Comparison of ENCODE assay signal across 8 mouse cellular contexts in the genomic region with DNA sequence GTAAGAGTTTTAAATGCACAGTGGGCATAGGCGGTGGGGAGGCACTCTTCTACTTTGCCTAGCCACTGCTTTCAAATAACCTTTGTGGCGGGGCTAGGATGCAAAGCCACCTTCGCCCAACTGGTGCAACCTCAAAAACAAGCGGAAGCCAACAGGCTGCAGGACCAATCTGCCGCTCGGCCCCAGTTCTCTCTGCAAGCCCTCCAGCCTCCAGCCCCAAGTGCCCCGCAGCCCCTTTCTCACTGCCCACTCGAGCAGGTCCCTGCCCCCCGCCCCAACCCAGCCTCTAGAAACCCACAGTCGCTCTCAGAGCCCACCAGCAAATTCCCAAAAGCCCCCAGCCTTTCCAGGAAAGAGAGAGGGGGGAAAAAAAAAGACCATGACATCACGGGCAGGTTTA.
DNase-seq lines count a peak whose midpoint lies in the region; ATAC-seq and TF ChIP-seq lines count a peak whose summit lies in the region.

No protein-coding gene starts in this region.

- DNase-seq in heart, adult 18-20 months = peak; percentile 26 to 62
- no peak for DNase-seq in heart, postnatal 25 days (ENCODE audit: low spot score)
- DNase-seq in NIH3T3 (ENCODE audit: low read depth) = peak; percentile 25
- peak; percentile 60 for DNase-seq in embryonic facial prominence, embryonic 14.5 days (ENCODE audit: low spot score)
- DNase-seq in midbrain, postnatal 0 days (ENCODE audit: low spot score) = peak; percentile 37
- peak; percentile 63 for DNase-seq in thymus, postnatal 0 days (ENCODE audit: low spot score)

- TF ChIP-seq CTCF in midbrain, postnatal 0 days (IDR thresholded peaks at IDR 0.05) = no peak

- WGBS in embryonic facial prominence, embryonic 14.5 days = 3% methylated on average over 11 of the region's 11 CpGs
- 0% methylated on average over 11 of the region's 11 CpGs for WGBS in hindbrain, embryonic 12.5 days
- WGBS in limb, embryonic 15.5 days = 1% methylated on average over 11 of the region's 11 CpGs
- WGBS in midbrain, postnatal 0 days = under 1% methylated on average over 11 of the region's 11 CpGs

- no peaks in the 10 kb centered on the region for H3K9me3 ChIP-seq in embryonic facial prominence, embryonic 14.5 days (ENCODE audit: control insufficient read depth, low read length)
- no peaks in the 10 kb centered on the region for H3K9me3 ChIP-seq in hindbrain, embryonic 12.5 days (replicated peaks)
- H3K9me3 ChIP-seq in limb, embryonic 15.5 days = no peaks in the 10 kb centered on the region
- H3K9me3 ChIP-seq in midbrain, postnatal 0 days (ENCODE audit: low read length) = no peaks in the 10 kb centered on the region

- peak overlapping the region; percentile 72 for H3K9ac ChIP-seq in embryonic facial prominence, embryonic 14.5 days (ENCODE audit: low read depth, low read length)
- peak overlapping the region; percentile 41 for H3K9ac ChIP-seq in hindbrain, embryonic 12.5 days
- H3K9ac ChIP-seq in limb, embryonic 15.5 days = peak overlapping the region; percentile 14; the same call in 1 of the 2 replicates
- H3K9ac ChIP-seq in midbrain, postnatal 0 days (replicated peaks; ENCODE audit: low read length, poor library complexity, severe bottlenecking) = peak overlapping the region; percentile 61

- intact Hi-C loops in heart, postnatal 25 days (cut with DNase I) = loop anchor here (2.0 to 10.0 kb wide), 5 partner anchors 90 to 437 kb away; partner anchors contain the start of genes Atg10, Ssbp2 and Zcchc9

- no peaks in the 10 kb centered on the region for H3K27me3 ChIP-seq in embryonic facial prominence, embryonic 14.5 days (replicated peaks; ENCODE audit: control insufficient read depth, insufficient read depth, low read length)
- H3K27me3 ChIP-seq in hindbrain, embryonic 12.5 days = no peaks in the 10 kb centered on the region
- no peaks in the 10 kb centered on the region for H3K27me3 ChIP-seq in limb, embryonic 15.5 days
- H3K27me3 ChIP-seq in midbrain, postnatal 0 days (ENCODE audit: insufficient read depth, low read length) = no peaks in the 10 kb centered on the region

- ATAC-seq in embryonic facial prominence, embryonic 14.5 days (ENCODE audit: low read depth) = 0 out of 2 replicates have a peak, but pooled peaks have one; percentile 23
- peak; percentile 63 for ATAC-seq in hindbrain, embryonic 12.5 days (ENCODE audit: low FRiP score)
- no peak for ATAC-seq in limb, embryonic 15.5 days (ENCODE audit: insufficient number of reproducible peaks, low FRiP score, low TSS enrichment, low read depth)
- peak; percentile 22 for ATAC-seq in midbrain, postnatal 0 days (ENCODE audit: low FRiP score)

- no peaks in the 10 kb centered on the region for H3K36me3 ChIP-seq in embryonic facial prominence, embryonic 14.5 days (ENCODE audit: control insufficient read depth, insufficient read depth, low read length)
- no peaks in the 10 kb centered on the region for H3K36me3 ChIP-seq in hindbrain, embryonic 12.5 days
- no peaks in the 10 kb centered on the region for H3K36me3 ChIP-seq in limb, embryonic 15.5 days
- no peaks in the 10 kb centered on the region for H3K36me3 ChIP-seq in midbrain, postnatal 0 days (ENCODE audit: insufficient read depth, low read length)

- H3K4me1 ChIP-seq in embryonic facial prominence, embryonic 14.5 days (ENCODE audit: control insufficient read depth, insufficient read depth, low read length) = peaks cover 67% of the 10 kb centered on the region
- peaks cover 50% of the 10 kb centered on the region for H3K4me1 ChIP-seq in hindbrain, embryonic 12.5 days
- H3K4me1 ChIP-seq in limb, embryonic 15.5 days = peaks cover 51% of the 10 kb centered on the region
- peaks cover 20% of the 10 kb centered on the region for H3K4me1 ChIP-seq in midbrain, postnatal 0 days (ENCODE audit: insufficient read depth, low read length)

- peak overlapping the region; percentile 41 for H3K4me3 ChIP-seq in embryonic facial prominence, embryonic 14.5 days (ENCODE audit: low read depth, low read length)
- H3K4me3 ChIP-seq in hindbrain, embryonic 12.5 days = peak overlapping the region; percentile 34
- H3K4me3 ChIP-seq in limb, embryonic 15.5 days = peak overlapping the region; percentile 36
- peak overlapping the region; percentile 35 for H3K4me3 ChIP-seq in midbrain, postnatal 0 days (ENCODE audit: low read depth, low read length)

- peak overlapping the region; percentile 90 for H3K4me2 ChIP-seq in embryonic facial prominence, embryonic 14.5 days (ENCODE audit: low read depth, low read length)
- H3K4me2 ChIP-seq in hindbrain, embryonic 12.5 days (replicated peaks) = peak overlapping the region; percentile 63
- H3K4me2 ChIP-seq in limb, embryonic 15.5 days = peak overlapping the region; percentile 60
- H3K4me2 ChIP-seq in midbrain, postnatal 0 days (ENCODE audit: low read depth, low read length, poor library complexity, severe bottlenecking) = peak overlapping the region; percentile 69

- peak overlapping the region; percentile 100 for H3K27ac ChIP-seq in embryonic facial prominence, embryonic 14.5 days (replicated peaks; ENCODE audit: low read depth, low read length)
- H3K27ac ChIP-seq in hindbrain, embryonic 12.5 days = peak overlapping the region; percentile 91
- H3K27ac ChIP-seq in limb, embryonic 15.5 days = peak overlapping the region; percentile 98
- peak overlapping the region; percentile 88 for H3K27ac ChIP-seq in midbrain, postnatal 0 days (ENCODE audit: low read depth, low read length)

Comparison
In these comparisons a context has a peak if more than half of its experiments do, and no peak if none do; other contexts are left out.
1. H3K9ac ChIP-seq: peak in every context shown above with its lines; median percentile 72 in embryonic facial prominence, embryonic 14.5 days; 61 in midbrain, postnatal 0 days; 41 in hindbrain, embryonic 12.5 days; 14 in limb, embryonic 15.5 days.